Mouse (Mus musculus) c-Kit-positive CD71-positive TER-119-positive erythroid progenitor cells, embryonic 14.5 days (primary cell): ENCODE measurements at regions not wholly inside any gene's neighbourhood (a gene's known extent, or its start where the extent isn't known, plus 50 kb on each side); places are given as distances from the start of the nearest gene placed in this dataset.
"Not testable (repeated sequence)": the region's sequence is repeated elsewhere in the genome, so short reads cannot be mapped to it uniquely, and the experiment has no call there.

Source experiments
- DNase-seq: peaks from one replicate; pipeline ENCODE4 v3.0.0-alpha.2; 2013; ENCODE audit warnings: low spot score

GRCm38 (mm10) chr12:22156467-22157037, 739.1 kb upstream of the Ywhaq start:
- peak; percentile 2 for DNase-seq

- DNase-seq, result not testable (repeated sequence)
These were observed 737.9 kb upstream of the Ywhaq start for GRCm38 (mm10) chr12:22155341-22155740.
